Mouse (Mus musculus): Measurements from ENCODE around the gene Exoc7. TPM values are rescaled to one million over a fixed set of nuclear protein-coding genes. Genes with fewer than 3 reads are reported as not detected.

The Exoc7 gene
- polyA plus RNA-seq, 1 experiment from 2014 or later = 78.8 TPM

GRCm38 (mm10) chr11:116334417-116334782 is 27.4 kb upstream of the Exoc7 start:
- 7% methylated on average over 26 of the region's 26 CpGs for WGBS
- H3K27ac ChIP-seq = no peak overlapping the region
- H3K9ac ChIP-seq = 0 out of 2 replicates have a peak overlapping the region, but pooled peaks have one; percentile 34
- peaks cover 33% of the 10 kb centered on the region for H3K27me3 ChIP-seq
- H3K4me2 ChIP-seq (replicated peaks) = peak overlapping the region; percentile 95
- H3K9me3 ChIP-seq = no peaks in the 10 kb centered on the region
- ATAC-seq (ENCODE audit: insufficient number of reproducible peaks, insufficient read depth, low FRiP score, low TSS enrichment) = no peak
- no peaks in the 10 kb centered on the region for H3K36me3 ChIP-seq
- peaks cover 45% of the 10 kb centered on the region for H3K4me1 ChIP-seq
- peak overlapping the region; percentile 56 for H3K4me3 ChIP-seq

GRCm38 (mm10) chr11:116333526-116334416 is 26.7 kb upstream of the Exoc7 start:
- peak overlapping the region; percentile 56 for H3K4me3 ChIP-seq
- peak overlapping the region; percentile 95 for H3K4me2 ChIP-seq (replicated peaks)
- no peak overlapping the region for H3K27ac ChIP-seq
- peaks cover 49% of the 10 kb centered on the region for H3K4me1 ChIP-seq
- WGBS = 22% methylated on average over 31 of the region's 31 CpGs
- no peaks in the 10 kb centered on the region for H3K36me3 ChIP-seq
- H3K9ac ChIP-seq = 0 out of 2 replicates have a peak overlapping the region, but pooled peaks have one; percentile 34
- no peaks in the 10 kb centered on the region for H3K9me3 ChIP-seq
- H3K27me3 ChIP-seq = peaks cover 33% of the 10 kb centered on the region
- ATAC-seq (ENCODE audit: insufficient number of reproducible peaks, insufficient read depth, low FRiP score, low TSS enrichment) = no peak

DNA sequence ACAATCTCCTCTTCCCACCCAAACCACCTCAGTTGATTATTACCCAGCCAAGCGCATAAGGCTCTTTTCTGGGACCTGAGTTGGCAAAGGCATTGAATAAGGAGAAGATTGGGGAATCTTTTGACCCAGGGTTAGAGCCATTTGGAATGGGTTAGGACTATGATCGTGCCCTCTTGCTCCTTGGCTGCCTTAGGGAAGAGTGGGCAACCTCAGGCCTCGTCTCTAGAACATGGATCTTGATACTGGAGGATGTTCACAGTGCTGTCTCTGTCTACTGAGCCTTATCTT is 25.9 kb upstream of the Exoc7 start:
- Histone ChIP-seq H3K4me3 (no peak overlapping the region), H3K9ac (no peak overlapping the region), H3K36me3 (no peaks in the 10 kb centered on the region), H3K9me3 (no peaks in the 10 kb centered on the region), H3K4me1 (peaks cover 49% of the 10 kb centered on the region), H3K27me3 (peaks cover 31% of the 10 kb centered on the region), H3K4me2 (replicated peaks) (no peak overlapping the region), H3K27ac (no peak overlapping the region)
- WGBS = 81% methylated on average over 3 of the region's 3 CpGs
- no peak for ATAC-seq (ENCODE audit: insufficient number of reproducible peaks, insufficient read depth, low FRiP score, low TSS enrichment)

- WGBS = 36% methylated on average over 19 of the region's 19 CpGs
- no peak for ATAC-seq (ENCODE audit: insufficient number of reproducible peaks, insufficient read depth, low FRiP score, low TSS enrichment)
- Histone ChIP-seq H3K4me1 (peaks cover 48% of the 10 kb centered on the region), H3K9me3 (no peaks in the 10 kb centered on the region), H3K27ac (no peak overlapping the region), H3K4me3 (no peak overlapping the region), H3K27me3 (peaks cover 29% of the 10 kb centered on the region), H3K36me3 (no peaks in the 10 kb centered on the region), H3K9ac (no peak overlapping the region), H3K4me2 (replicated peaks) (no peak overlapping the region)
Measured at GRCm38 (mm10) chr11:116332232-116332982, 25.4 kb upstream of the Exoc7 start.

GRCm38 (mm10) chr11:116330211-116330518 is 23.1 kb upstream of the Exoc7 start:
- Histone ChIP-seq H3K36me3 (no peaks in the 10 kb centered on the region), H3K4me3 (no peak overlapping the region), H3K9ac (no peak overlapping the region), H3K4me1 (peaks cover 33% of the 10 kb centered on the region), H3K27me3 (peaks cover 23% of the 10 kb centered on the region), H3K9me3 (no peaks in the 10 kb centered on the region), H3K27ac (0 out of 2 replicates have a peak overlapping the region, but pooled peaks have one; percentile 27), H3K4me2 (replicated peaks) (no peak overlapping the region)
- ATAC-seq (ENCODE audit: insufficient number of reproducible peaks, insufficient read depth, low FRiP score, low TSS enrichment) = no peak
- WGBS = 51% methylated on average over 7 of the region's 7 CpGs

- Histone ChIP-seq H3K9ac (no peak overlapping the region), H3K4me2 (replicated peaks) (no peak overlapping the region), H3K27ac (peak overlapping the region; percentile 27; the same call in 1 of the 2 replicates), H3K4me3 (no peak overlapping the region), H3K36me3 (no peaks in the 10 kb centered on the region), H3K27me3 (peaks cover 18% of the 10 kb centered on the region), H3K4me1 (peaks cover 28% of the 10 kb centered on the region), H3K9me3 (no peaks in the 10 kb centered on the region)
- ATAC-seq (ENCODE audit: insufficient number of reproducible peaks, insufficient read depth, low FRiP score, low TSS enrichment) = no peak
- WGBS = 47% methylated on average over 18 of the region's 18 CpGs
Measured at GRCm38 (mm10) chr11:116329314-116330210, 22.5 kb upstream of the Exoc7 start.

DNA sequence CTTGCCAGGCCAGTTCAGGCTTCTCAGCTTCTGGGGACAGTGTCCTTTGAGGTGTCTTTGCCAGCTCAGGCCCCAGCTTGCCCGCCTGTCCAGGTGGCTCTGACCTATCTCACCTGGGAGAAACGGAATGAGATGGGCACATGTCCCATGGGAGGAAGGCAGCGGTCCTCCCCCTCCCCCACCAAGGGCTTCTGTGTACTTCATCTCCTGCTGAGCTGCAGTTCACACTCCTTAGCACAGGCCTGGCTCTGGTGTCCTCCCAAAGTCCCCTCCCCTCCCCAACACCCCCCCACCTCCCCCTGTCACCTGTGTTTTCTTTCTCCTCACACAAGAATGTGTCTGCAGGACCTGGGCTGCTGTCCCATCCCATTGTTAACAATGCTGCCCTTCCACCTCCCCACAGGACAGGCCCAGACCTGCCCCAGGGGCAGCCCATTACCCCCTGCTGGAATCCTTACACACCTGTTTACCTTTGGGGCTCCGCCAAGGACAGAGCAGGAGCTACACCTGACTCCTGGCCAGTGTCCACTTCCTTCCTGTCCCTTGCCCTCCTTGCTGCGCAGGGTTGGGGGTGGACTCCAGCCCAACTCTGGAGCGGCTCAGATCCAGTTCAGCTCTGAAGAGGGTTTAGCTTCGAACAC is 20.1 kb upstream of the Exoc7 start:
- H3K4me3 ChIP-seq = no peak overlapping the region

DNA sequence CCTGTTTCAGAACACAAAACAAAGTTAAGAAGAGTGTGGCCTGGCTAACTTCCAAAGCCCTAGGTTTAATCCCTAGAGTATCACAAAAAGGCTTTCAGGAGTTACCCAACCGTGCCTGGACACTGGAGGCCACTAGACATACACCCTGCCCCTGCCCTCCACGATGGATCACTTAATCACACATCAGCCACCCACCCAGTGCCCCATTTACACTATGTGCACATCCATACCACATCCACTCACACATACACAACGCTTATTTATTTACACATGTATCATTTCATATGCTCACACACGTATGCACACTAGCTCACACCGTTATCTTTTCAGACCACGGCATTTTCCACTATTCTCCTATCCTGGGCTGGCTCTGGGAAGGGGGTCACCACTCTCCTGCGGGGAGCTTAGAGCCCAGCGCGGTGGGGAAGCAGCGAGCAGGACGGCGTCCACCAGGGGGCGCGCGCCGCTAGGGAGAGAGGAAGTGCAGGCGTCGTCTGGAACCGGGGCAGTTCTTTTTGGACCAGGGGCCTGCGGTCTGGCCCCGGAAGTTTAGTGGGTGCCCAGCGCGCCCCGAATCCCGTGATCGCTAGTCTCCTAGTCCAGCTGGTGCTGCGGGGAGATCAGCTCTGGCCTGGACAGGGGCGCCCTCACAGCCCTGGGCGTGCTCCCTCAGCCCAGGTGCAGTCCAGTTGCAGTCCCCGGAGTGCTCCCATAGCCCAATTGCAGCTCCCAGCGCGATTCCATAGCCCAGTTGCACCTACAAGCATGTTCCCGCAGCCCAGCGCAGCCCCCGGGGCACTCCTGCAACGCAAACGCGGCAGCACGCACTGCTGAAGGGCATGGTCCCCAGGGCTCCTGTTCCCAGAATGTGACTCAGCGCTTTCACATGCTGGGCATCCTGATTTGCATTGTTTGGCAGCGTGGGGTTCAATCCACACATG is 12.0 kb upstream of the Exoc7 start:
- Histone ChIP-seq H3K9me3 (no peaks in the 10 kb centered on the region), H3K4me2 (replicated peaks) (peak overlapping the region; percentile 90), H3K9ac (peak overlapping the region; percentile 67), H3K27me3 (no peaks in the 10 kb centered on the region), H3K4me3 (peak overlapping the region; percentile 40), H3K4me1 (no peaks in the 10 kb centered on the region), H3K27ac (no peak overlapping the region), H3K36me3 (no peaks in the 10 kb centered on the region)
- 2% methylated on average over 38 of the region's 41 CpGs for WGBS
- ATAC-seq (ENCODE audit: insufficient number of reproducible peaks, insufficient read depth, low FRiP score, low TSS enrichment) = peak; percentile 72

More for the DNA sequence above, 20.1 kb upstream of the Exoc7 start:
- no peak overlapping the region for H3K9ac ChIP-seq
- no peak overlapping the region for H3K27ac ChIP-seq
- ATAC-seq (ENCODE audit: insufficient number of reproducible peaks, insufficient read depth, low FRiP score, low TSS enrichment) = no peak
- no peaks in the 10 kb centered on the region for H3K9me3 ChIP-seq
- H3K4me1 ChIP-seq = peaks cover 12% of the 10 kb centered on the region
- WGBS = 60% methylated on average over 7 of the region's 7 CpGs
- no peaks in the 10 kb centered on the region for H3K36me3 ChIP-seq
- H3K4me2 ChIP-seq (replicated peaks) = no peak overlapping the region
- no peaks in the 10 kb centered on the region for H3K27me3 ChIP-seq

- H3K36me3 ChIP-seq = no peaks in the 10 kb centered on the region
- H3K4me1 ChIP-seq = 0 out of 2 replicates have a peak, but pooled peaks cover 3% of the 10 kb centered on the region
- H3K4me2 ChIP-seq (replicated peaks) = no peak overlapping the region
- H3K9ac ChIP-seq = peak overlapping the region; percentile 15; the same call in 1 of the 2 replicates
- H3K4me3 ChIP-seq = no peak overlapping the region
- no peak for ATAC-seq (ENCODE audit: insufficient number of reproducible peaks, insufficient read depth, low FRiP score, low TSS enrichment)
- WGBS = 45% methylated on average over 8 of the region's 8 CpGs
- H3K27me3 ChIP-seq = no peaks in the 10 kb centered on the region
- 0 out of 2 replicates have a peak overlapping the region, but pooled peaks have one; percentile 30 for H3K27ac ChIP-seq
- H3K9me3 ChIP-seq = no peaks in the 10 kb centered on the region
Measured at GRCm38 (mm10) chr11:116312359-116312758, 5.3 kb upstream of the Exoc7 start.

DNA sequence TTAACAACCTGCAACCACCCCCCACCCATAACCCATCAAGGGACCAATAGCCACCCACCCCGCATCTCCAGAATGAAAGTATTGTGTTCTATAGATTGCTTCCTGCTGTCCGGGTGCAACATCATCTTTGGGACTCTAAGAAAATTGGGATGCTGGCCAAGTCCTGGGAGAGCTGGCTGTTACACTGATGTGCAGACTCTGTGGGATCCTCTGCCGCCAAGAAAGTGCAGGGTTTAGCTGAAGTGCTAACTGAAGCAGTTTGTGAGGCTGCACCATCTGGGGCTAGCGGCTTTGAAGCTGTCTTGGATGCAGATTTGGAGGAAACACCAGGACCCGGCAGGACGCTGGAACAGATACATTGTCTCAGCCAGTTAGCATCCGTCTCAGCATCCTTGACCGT is 4.1 kb upstream of the Exoc7 start:
- Histone ChIP-seq H3K9ac (no peak overlapping the region), H3K36me3 (no peaks in the 10 kb centered on the region), H3K4me3 (no peak overlapping the region), H3K4me1 (0 out of 2 replicates have a peak, but pooled peaks cover 3% of the 10 kb centered on the region), H3K9me3 (no peaks in the 10 kb centered on the region), H3K27me3 (no peaks in the 10 kb centered on the region), H3K4me2 (replicated peaks) (no peak overlapping the region), H3K27ac (no peak overlapping the region)
- no peak for ATAC-seq (ENCODE audit: insufficient number of reproducible peaks, insufficient read depth, low FRiP score, low TSS enrichment)
- WGBS = 62% methylated on average over 8 of the region's 8 CpGs
